Mouse (Mus musculus) heart, postnatal 36 days (tissue): ENCODE measurements around the gene Hsf4. TPM values are rescaled to one million over a fixed set of nuclear protein-coding genes. Genes with fewer than 3 reads are reported as not detected.

Source experiments
- DNase-seq, 2 experiments: peaks; one replicate each; pipeline ENCODE4 v3.0.0; 2021 to 2022
- intact Hi-C: fragments of 180-260 bp; cut with DNase I; formaldehyde crosslinking; loops from one replicate; pipeline ENCODE4 v1.15.1; 2025
- microRNA-seq, 2 experiments: library from miRNA; unstranded; fragments of <30 nt; microRNA quantifications; one replicate each; pipeline ENCODE4 v1.2.0; 2021; ENCODE audit warnings: borderline number of aligned reads in 2 of 2
- total RNA-seq, 2 experiments: library from RNA; stranded (reverse); gene quantifications; 2 replicates each; pipeline ENCODE4 v1.2.3; 2021

The Hsf4 gene
- total RNA-seq, 2 experiments from 2014 or later: 1.6 to 2.6 TPM

DNA sequence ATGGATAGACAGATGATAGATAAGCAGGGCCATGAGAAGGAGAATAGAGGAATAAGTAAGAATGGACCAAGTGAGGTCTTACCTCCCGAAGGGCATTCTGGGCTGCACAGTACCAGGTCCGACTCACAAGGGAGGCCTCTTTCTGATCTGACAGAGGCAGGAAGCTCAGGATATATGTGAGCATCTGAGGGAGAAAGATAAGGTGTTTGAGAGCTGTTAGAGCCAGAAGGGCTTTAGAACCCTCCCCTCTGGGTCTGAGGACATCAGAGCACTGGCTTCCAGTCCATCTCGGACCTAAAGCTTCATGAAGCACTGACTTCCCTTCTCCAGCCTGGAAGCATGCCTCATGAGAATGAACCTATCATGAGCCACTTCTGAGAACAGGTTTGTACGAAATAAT lies 53.6 kb downstream of the Hsf4 start:
- DNase-seq: no peak
- intact Hi-C loops: no loop called here

Small RNAs within 50 kb of the gene (microRNA-seq; reads per million reads assigned to microRNA genes)
- gene Gm27320 (0 reads per million in 2 experiments), gene Mir328 (2,001 to 2,628 reads per million in 2 experiments)

Other genes with a start within 250 kb of the Hsf4 start
- gene Ces3a, start 221.2 kb upstream of the Hsf4 start, total RNA-seq: not detected
- not detected for gene Ces3b, start 186.0 kb upstream of the Hsf4 start, total RNA-seq
- not detected for gene Ces4a, start 138.0 kb upstream of the Hsf4 start, total RNA-seq
- 10 to 100 TPM; 21.5 to 24.1 TPM for gene Cbfb, start 99.1 kb upstream of the Hsf4 start, total RNA-seq
- 10 to 100 TPM; 19.1 to 20.8 TPM for gene D230025D16Rik, start 44.7 kb upstream of the Hsf4 start, total RNA-seq
- 1 to 10 TPM; 4.4 to 5.7 TPM for gene B3gnt9, start 14.6 kb upstream of the Hsf4 start, total RNA-seq
- gene Tradd, start 5.2 kb upstream of the Hsf4 start, total RNA-seq: 1 to 10 TPM; 4.9 to 5.8 TPM
- gene Fbxl8, start 5.2 kb upstream of the Hsf4 start, total RNA-seq: 1 to 10 TPM; 2.3 to 3.4 TPM
- gene Nol3, start 6.3 kb downstream of the Hsf4 start, total RNA-seq: 10 to 100 TPM; 19.3 to 22.1 TPM
- under 1 TPM; 0.70 to 0.97 TPM for gene 4931428F04Rik, start 20.1 kb downstream of the Hsf4 start, total RNA-seq
- gene Exoc3l, start 26.3 kb downstream of the Hsf4 start, total RNA-seq: 1 to 10 TPM; 6.4 to 7.7 TPM
- gene E2f4, start 27.9 kb downstream of the Hsf4 start, total RNA-seq: 10 to 100 TPM; 18.9 to 20.0 TPM
- 1 to 10 TPM; 1.2 to 1.3 TPM for gene Elmo3, start 35.8 kb downstream of the Hsf4 start, total RNA-seq
- 1 to 10 TPM; 1.2 to 1.3 TPM for gene Lrrc29, start 56.5 kb downstream of the Hsf4 start, total RNA-seq
- 10 to 100 TPM; 22.1 to 24.0 TPM for gene Tmem208, start 56.6 kb downstream of the Hsf4 start, total RNA-seq
- 1 to 10 TPM; 6.5 to 9.6 TPM for gene Fhod1, start 78.2 kb downstream of the Hsf4 start, total RNA-seq
- under 1 TPM; 0.44 to 0.62 TPM for gene Slc9a5, start 79.0 kb downstream of the Hsf4 start, total RNA-seq
- not detected for gene Plekhg4, start 103.5 kb downstream of the Hsf4 start, total RNA-seq
- gene Kctd19, start 143.7 kb downstream of the Hsf4 start, total RNA-seq: under 1 TPM; 0.24 to 0.53 TPM
- gene Lrrc36, start 143.8 kb downstream of the Hsf4 start, total RNA-seq: under 1 TPM; 0.41 to 0.56 TPM
- 10 to 100 TPM; 43.3 to 45.7 TPM for gene Tppp3, start 201.7 kb downstream of the Hsf4 start, total RNA-seq
- gene Zdhhc1, start 227.1 kb downstream of the Hsf4 start, total RNA-seq: 10 to 100 TPM; 14.5 to 14.9 TPM
- gene Hsd11b2, start 249.0 kb downstream of the Hsf4 start, total RNA-seq: not detected